Mouse (Mus musculus) cerebellum, postnatal 10 days (tissue): ENCODE data around the gene Taf1d.
"Not testable (repeated sequence)": the region's sequence is repeated elsewhere in the genome, so short reads cannot be mapped to it uniquely, and the experiment has no call there.

ENCODE experiments used
- DNase-seq, 2 experiments: peaks; one replicate each; pipeline ENCODE4 v3.0.0; 2021; ENCODE audit warnings: mixed read lengths in 2 of 2

The Taf1d gene

GRCm38 (mm10) chr9:15305503-15306397 lies at the start of gene Taf1d:
Gene Taf1d (plus strand): TSS chr9:15306214.
- DNase-seq, result peak; percentile 99

GRCm38 (mm10) chr9:15256214-15256613 lies 49.8 kb upstream of the Taf1d start:
- no peak for DNase-seq

- no peak for DNase-seq
Measured at GRCm38 (mm10) chr9:15261980-15262379, 44.0 kb upstream of the Taf1d start.

DNA sequence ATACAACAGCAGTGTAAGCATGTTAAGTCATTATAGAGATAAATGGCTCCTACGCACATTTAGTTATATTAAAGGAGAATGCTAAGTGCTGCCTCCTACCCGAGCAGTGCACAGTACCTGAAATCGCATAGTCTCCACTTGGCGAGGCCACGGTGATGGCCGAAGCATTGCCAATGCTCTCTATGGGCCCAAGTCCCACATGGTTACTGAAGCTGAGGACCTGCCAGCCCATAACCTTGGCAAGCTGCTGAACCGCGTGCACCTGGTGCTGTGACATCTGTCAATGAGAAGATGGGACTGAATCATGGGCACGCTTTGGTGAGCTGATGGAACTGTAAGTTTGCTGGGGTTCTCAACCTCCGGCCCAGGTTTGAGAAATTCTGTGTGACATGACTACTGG lies 42.5 kb upstream of the Taf1d start:
- DNase-seq, result peak; percentile 25 to 43

DNA sequence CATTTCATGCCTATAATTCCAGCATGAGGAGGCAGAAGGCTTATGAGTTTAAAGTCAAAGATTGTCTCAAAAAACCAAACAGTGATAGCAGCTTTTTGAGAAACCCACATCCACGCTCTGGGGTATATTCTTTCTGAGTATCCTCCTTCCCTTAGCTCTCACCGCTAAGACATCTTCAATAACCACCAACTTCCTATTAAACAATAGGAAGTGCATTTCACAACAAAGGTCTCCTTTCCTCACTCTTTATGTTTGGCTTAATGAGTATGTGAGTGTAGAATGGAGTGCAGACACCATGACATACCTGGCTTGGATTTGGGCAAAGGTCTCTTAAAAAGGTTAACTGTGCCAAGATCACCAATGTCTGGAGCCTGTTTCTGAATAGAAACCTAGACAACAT lies 32.0 kb upstream of the Taf1d start:
- no peak for DNase-seq

GRCm38 (mm10) chr9:15276855-15277254 lies 29.2 kb upstream of the Taf1d start:
- no peak for DNase-seq

DNA sequence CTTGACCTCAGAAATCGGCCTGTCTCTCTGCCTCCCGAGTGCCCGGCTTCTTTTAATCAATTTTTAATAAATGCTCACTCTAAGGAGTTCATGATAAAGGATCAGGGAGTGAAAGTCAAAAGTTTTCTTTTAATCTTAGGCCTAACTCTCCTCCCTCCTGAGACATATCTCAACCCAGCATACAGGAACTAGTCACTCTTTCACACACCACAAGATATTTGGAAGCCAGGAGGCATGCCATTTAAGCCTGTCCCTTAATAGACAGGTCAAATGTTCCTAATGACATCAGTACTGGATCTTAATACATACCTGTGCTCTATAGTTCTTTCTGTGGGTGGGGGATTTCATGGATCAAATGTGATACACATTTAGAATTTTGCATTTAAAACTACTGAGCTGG lies 27.7 kb upstream of the Taf1d start:
- no peak for DNase-seq

- DNase-seq, result no peak
Measured at GRCm38 (mm10) chr9:15279139-15279648, 26.8 kb upstream of the Taf1d start.

GRCm38 (mm10) chr9:15279649-15280490 lies 26.1 kb upstream of the Taf1d start, which contains the start of gene Med17:
Gene Med17 (minus strand): TSS chr9:15279931.
- peak; percentile 94 to 96 for DNase-seq

- no peak for DNase-seq
Measured at GRCm38 (mm10) chr9:15280491-15280879, 25.5 kb upstream of the Taf1d start.

- no peak for DNase-seq
Measured at GRCm38 (mm10) chr9:15285443-15285842, 20.6 kb upstream of the Taf1d start.

DNA sequence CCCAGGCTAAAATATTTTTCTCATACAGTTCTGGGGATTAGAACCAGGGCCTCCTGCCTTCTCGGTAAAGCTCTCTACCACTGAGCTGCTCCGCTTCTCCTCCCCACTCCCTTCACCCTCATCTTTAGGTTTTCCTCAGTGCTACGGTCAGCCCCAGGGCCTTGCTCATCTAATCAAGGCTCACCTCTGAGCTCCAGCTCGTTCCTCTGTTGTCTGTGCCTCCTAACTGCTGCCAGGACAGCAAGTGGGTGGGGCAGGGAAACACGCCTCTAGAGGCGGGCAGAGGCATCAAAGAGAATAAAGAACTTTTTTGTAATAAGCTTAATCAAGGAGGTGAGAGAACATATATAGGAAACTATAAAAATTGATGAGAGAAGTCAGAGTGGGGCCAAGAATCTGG lies 18.2 kb upstream of the Taf1d start:
- no peak for DNase-seq

DNA sequence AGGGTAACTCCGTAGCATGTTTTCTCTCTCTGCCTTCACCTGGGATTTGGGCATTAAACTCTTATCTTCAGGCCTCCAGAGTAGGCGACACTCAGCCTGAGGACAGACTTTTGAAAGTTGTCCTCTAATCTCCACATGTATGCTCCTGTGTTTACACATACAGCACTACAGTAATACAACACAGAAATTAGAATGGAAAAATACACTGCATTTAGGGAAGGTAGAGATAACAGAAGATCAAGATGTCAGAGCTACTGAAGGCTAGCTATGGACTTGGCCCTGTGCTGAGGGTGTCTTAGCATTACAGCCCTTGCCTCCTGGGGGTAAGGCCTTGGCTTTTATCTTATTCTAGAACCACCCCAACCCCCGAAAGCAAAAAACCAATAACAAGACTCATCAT lies 17.6 kb upstream of the Taf1d start:
- DNase-seq, result no peak

DNA sequence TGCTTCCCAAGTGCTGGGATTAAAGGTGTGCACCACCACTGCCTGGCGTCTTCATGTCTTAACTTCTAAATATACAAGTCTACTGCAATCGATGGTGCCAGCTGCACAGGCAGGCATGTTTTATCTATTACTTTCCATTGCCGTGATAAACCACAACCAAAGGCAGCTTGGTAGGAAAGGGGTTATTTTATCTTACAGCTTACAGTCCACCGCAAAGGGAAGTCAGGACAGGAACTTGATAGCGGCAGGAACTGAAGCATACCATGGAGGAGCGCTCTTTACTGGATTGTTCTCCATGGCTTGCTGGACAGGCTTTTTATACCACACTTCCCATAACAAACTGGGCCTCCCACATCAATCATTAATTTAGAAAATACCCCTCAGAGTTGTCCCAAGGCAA lies 16.8 kb upstream of the Taf1d start:
- DNase-seq, result no peak

DNA sequence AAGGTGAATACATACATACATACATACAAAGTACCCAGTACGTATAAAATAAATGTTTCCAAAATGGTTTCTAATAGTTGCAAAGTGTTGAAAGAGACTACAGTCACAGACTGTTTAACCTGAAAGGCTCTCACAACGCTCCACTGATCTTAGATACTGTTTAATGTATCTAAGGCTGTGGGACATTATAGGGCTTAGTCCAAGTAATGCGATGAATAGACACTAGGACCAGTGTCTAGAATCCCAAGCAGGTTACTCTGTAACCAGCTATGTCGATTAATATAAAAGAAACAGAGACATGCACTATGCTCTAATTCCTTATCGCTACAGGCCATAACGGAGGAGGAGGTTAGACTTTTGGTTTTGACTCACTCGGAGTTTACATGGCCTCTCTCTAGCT lies 8.9 kb upstream of the Taf1d start:
- no peak for DNase-seq

- DNase-seq, result no peak
Measured at GRCm38 (mm10) chr9:15298451-15298850, 7.6 kb upstream of the Taf1d start.

GRCm38 (mm10) chr9:15300056-15300455 lies 6.0 kb upstream of the Taf1d start:
- DNase-seq, result no peak

DNA sequence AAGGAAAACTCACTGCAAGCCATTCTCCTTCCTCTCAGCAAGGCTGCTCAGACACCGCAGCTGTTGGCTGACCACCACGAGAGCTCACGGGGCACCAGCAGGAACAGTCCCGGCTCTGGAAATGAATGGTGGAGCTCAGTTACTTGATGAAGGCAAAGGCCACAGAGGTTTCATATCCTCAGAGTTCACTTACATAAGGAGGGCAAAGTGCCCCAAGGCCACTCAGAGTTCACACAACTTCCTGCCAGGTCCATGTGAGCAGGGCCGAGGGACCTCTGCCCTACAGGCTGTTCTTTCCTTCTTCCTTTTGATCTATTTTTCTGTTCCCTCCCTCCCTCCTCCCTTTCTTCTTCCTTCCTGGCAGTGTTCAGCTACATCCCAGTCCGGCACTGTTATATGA lies 4.6 kb upstream of the Taf1d start:
- no peak for DNase-seq

DNA sequence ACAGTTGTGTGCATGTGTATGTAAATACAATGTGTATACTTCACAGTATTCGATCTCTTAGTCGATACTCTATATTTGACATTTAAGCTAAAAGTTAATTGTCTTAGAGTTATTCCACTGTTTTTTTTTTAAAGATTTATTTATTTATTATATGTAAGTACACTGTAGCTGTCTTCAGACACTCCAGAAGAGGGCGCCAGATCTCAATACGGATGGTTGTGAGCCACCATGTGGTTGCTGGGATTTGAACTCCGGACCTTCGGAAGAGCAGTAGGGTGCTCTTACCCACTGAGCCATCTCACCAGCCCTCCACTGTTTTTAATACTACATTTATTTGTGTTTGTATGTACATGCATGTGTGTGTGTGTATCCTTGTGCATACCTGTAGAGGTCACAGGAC lies 4.0 kb upstream of the Taf1d start:
- not testable (repeated sequence) for DNase-seq

DNA sequence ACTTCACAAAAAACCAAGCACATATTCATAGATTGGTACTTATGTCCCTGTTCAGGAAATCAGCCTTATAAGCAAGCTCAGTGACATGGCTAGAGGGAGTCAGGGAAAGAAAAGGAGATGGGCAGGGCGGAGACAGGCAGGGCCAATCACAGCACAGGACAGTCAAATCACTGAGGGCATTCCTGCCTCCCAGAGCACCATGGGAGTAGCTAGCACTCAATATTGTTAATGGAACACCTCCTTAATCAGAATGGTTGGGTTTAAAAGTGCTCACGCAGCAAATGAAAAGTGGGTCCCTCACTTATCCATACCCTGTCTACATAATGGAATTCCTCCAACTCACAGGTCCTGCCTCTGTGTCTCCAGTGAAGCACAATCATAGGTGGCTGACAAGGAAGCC lies 3.1 kb upstream of the Taf1d start:
- no peak for DNase-seq

GRCm38 (mm10) chr9:15306398-15307119 lies 545 bp downstream of the Taf1d start, which contains the start of gene 4931406C07Rik:
Gene 4931406C07Rik (minus strand): TSS chr9:15306448.
- DNase-seq, result peak in 1 of 2 experiments; percentile 19

DNA sequence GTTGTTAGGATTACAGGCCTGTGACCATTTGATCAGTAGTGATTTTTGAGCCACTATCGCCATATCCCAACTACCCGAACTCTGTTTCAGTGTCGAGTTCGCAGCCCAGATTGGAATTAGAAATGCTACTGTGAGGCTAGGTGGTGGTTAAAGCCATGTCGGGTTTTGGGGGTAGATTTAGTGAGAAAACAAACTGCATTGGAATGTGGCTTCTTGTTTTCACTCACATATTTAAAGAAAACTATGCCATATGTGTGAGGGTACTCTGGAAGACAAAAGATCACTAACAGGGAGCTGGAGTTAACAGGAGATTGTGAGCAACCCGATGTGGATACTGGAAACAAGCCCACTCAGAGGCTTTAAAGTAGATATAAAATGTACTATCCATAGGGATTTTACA lies 1.2 kb downstream of the Taf1d start:
- no peak for DNase-seq

DNA sequence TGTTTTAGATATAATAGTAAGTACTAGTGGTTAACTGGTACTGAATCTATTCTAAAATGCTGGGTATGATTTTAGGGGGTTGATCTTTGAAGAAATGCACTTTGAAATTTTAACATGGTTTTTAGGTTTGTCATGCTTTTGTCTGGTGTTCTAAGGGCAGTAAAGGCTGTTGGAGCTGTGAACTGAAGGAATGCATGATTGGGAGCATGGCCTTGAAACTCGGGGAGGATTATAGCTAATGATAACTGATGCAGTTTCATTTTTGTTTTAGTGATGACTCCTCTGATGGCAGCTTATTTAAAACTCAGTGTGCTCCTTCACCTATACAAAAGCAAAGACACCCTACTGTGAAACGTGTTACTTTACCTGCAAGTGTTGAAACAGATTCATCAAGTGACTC lies 2.2 kb downstream of the Taf1d start:
- DNase-seq, result no peak
